Mouse (Mus musculus): ENCODE measurements around the gene Rnf208.

Rnf208 gene

GRCm38 (mm10) chr2:25278928-25279882 is 37.1 kb downstream of the Rnf208 start:
- in situ Hi-C loops (cut with MboI) = no loop called here

- in situ Hi-C loops (cut with MboI) = no loop called here
These were observed 43.5 kb downstream of the Rnf208 start for GRCm38 (mm10) chr2:25285551-25285950.

GRCm38 (mm10) chr2:25286314-25286713 is 44.3 kb downstream of the Rnf208 start:
- in situ Hi-C loops (cut with MboI) = no loop called here

- in situ Hi-C loops (cut with MboI) = no loop called here
These were observed 45.0 kb downstream of the Rnf208 start for GRCm38 (mm10) chr2:25286837-25287636.

GRCm38 (mm10) chr2:25287927-25288649 is 46.0 kb downstream of the Rnf208 start, which contains the start of gene Tmem210:
Tmem210 (plus strand) TSS chr2:25288145.
- in situ Hi-C loops (cut with MboI) = no loop called here

GRCm38 (mm10) chr2:25288734-25289345 is 46.8 kb downstream of the Rnf208 start:
- in situ Hi-C loops (cut with MboI) = no loop called here

- in situ Hi-C loops (cut with MboI) = no loop called here
These were observed 47.6 kb downstream of the Rnf208 start, which contains the start of gene Lrrc26 for GRCm38 (mm10) chr2:25289651-25290050. Lrrc26 (plus strand) TSS chr2:25289915.

- in situ Hi-C loops (cut with MboI) = no loop called here
These were observed 48.2 kb downstream of the Rnf208 start for GRCm38 (mm10) chr2:25290101-25290815.

- in situ Hi-C loops (cut with MboI) = no loop called here
These were observed 48.7 kb downstream of the Rnf208 start for GRCm38 (mm10) chr2:25290816-25291130.

GRCm38 (mm10) chr2:25291184-25292053 is 49.4 kb downstream of the Rnf208 start:
- in situ Hi-C loops (cut with MboI) = no loop called here

GRCm38 (mm10) chr2:25292054-25292544 is 50.0 kb downstream of the Rnf208 start:
- in situ Hi-C loops (cut with MboI) = no loop called here

GRCm38 (mm10) chr2:25292856-25293255 is 50.8 kb downstream of the Rnf208 start:
- in situ Hi-C loops (cut with MboI) = no loop called here

- in situ Hi-C loops (cut with MboI) = no loop called here
These were observed 51.7 kb downstream of the Rnf208 start for GRCm38 (mm10) chr2:25293706-25294105.
